Mouse (Mus musculus): Measurements from ENCODE around the gene Fastk.

GRCm38 (mm10) chr5:24455613-24456012, 10.5 kb upstream of the Fastk start:
- no peak for TF ChIP-seq TCF3 (IDR thresholded peaks at IDR 0.05; ENCODE audit: insufficient read length, low read depth)
- no peak for TF ChIP-seq MAX (IDR thresholded peaks at IDR 0.05; ENCODE audit: low read depth)
- TF ChIP-seq POLR2A (IDR thresholded peaks at IDR 0.05; ENCODE audit: insufficient read length, low read depth) = no peak
- TF ChIP-seq REST (IDR thresholded peaks at IDR 0.05; ENCODE audit: insufficient read depth, insufficient read length) = no peak
- TF ChIP-seq SRF (IDR thresholded peaks at IDR 0.05; ENCODE audit: control insufficient read depth, insufficient read length, low read depth) = no peak
- no peak for TF ChIP-seq TCF12 (IDR thresholded peaks at IDR 0.05; ENCODE audit: insufficient read depth, poor library complexity, severe bottlenecking)
- TF ChIP-seq USF1 (IDR thresholded peaks at IDR 0.05; ENCODE audit: low read depth) = no peak
- TF ChIP-seq POLR2AphosphoS2 (IDR thresholded peaks at IDR 0.05; ENCODE audit: insufficient read length, low read depth) = no peak
- TF ChIP-seq E2F4 (IDR thresholded peaks at IDR 0.05; ENCODE audit: insufficient read depth) = no peak

Measured in myocyte (in vitro differentiated cells).